Mouse (Mus musculus): Measurements from ENCODE around the gene Clcn6. TPM values are rescaled to one million over a fixed set of nuclear protein-coding genes. Genes with fewer than 3 reads are reported as not detected.

The Clcn6 gene
- polyA plus RNA-seq, 1 experiment from 2014 or later: 6.6 TPM

DNA sequence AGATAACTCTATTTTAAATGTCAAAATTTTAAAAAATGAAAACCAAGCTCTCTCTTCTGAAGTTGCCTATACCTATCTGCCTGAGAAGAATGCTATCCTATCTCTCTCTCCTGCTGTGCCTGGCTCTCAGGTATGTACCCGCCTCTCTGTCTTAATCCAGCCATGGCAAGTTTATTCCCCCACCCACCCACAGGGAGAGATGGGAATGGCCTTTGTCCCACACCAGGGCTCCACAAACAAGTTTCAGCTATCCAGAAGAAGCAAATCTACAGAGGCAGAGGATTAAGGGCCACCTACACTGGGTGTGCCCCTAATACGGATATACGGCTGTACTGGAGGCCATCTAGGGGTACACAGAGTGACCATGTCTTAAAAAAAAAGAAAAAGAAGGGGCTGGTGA is 3.2 kb downstream of the Clcn6 start:
- H3K27ac ChIP-seq: no peak overlapping the region
- H3K4me3 ChIP-seq: no peak overlapping the region
- ATAC-seq (replicated peaks; ENCODE audit: insufficient number of reproducible peaks, insufficient read depth, low FRiP score, low read depth): no peak
- no peaks in the 10 kb centered on the region for H3K27me3 ChIP-seq
- peaks cover 24% of the 10 kb centered on the region for H3K4me1 ChIP-seq (replicated peaks)
- H3K36me3 ChIP-seq: peaks cover 10% of the 10 kb centered on the region; the same call in 1 of the 2 replicates
- no peak overlapping the region for H3K4me2 ChIP-seq
- H3K9ac ChIP-seq: no peak overlapping the region
- 90% methylated on average over 3 of the region's 3 CpGs for WGBS
- no peaks in the 10 kb centered on the region for H3K9me3 ChIP-seq (replicated peaks)

DNA sequence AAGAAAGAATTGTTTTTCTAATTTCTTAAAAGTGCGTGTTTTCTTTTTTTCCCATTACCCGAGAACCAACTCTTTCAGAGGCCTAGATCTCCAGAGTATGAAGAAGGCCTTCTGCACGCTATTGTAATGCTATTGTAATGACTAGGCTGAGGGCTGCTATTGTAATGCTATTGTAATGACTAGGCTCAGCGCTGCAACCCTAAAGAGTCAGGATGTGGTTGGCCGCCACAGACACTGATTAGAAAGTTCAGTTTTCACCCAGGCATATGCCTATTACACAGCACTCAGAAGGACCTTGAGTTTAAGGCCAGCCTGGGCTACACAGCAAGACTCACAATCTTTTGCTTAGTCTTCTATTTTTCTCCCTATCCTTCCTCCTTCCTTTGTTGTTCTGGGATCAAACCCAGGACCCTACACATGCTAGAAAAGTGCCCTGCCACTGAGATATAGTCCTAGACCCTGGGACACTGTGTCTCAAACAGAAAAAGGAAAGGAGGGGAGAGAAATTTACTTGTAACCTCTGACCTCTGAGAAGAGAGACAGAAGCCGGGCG is 4.7 kb downstream of the Clcn6 start:
- H3K9ac ChIP-seq: no peak overlapping the region
- H3K27me3 ChIP-seq: no peaks in the 10 kb centered on the region
- H3K4me2 ChIP-seq: no peak overlapping the region
- H3K27ac ChIP-seq: no peak overlapping the region
- no peak overlapping the region for H3K4me3 ChIP-seq
- no peak for ATAC-seq (replicated peaks; ENCODE audit: insufficient number of reproducible peaks, insufficient read depth, low FRiP score, low read depth)
- 83% methylated on average over 7 of the region's 7 CpGs for WGBS
- peaks cover 10% of the 10 kb centered on the region for H3K4me1 ChIP-seq (replicated peaks)
- peaks cover 16% of the 10 kb centered on the region for H3K36me3 ChIP-seq
- H3K9me3 ChIP-seq (replicated peaks): no peaks in the 10 kb centered on the region

DNA sequence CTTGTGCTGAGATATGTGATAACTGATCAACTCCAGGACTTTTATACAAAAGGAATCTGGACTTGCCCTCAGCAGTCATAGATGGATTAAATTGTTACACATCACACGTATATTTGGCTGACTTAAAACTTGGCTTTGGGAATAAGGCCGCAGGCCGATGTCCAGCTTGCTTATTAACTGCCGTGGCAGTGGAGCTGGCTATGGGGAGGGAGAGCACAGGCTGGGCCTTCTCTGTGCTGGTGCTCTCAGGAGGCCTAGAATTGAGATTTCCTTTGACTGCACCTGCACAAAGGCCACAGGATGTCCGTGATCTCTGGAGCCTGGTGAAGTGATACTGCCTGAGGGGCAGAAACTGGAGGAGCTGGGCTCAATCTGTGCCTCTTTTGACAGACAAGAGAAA is 8.1 kb downstream of the Clcn6 start:
- Histone ChIP-seq H3K4me1 (replicated peaks) (no peaks in the 10 kb centered on the region), H3K4me2 (no peak overlapping the region), H3K9me3 (replicated peaks) (no peaks in the 10 kb centered on the region), H3K27me3 (no peaks in the 10 kb centered on the region), H3K36me3 (peaks cover 40% of the 10 kb centered on the region), H3K4me3 (no peak overlapping the region), H3K9ac (no peak overlapping the region), H3K27ac (no peak overlapping the region)
- no peak for ATAC-seq (replicated peaks; ENCODE audit: insufficient number of reproducible peaks, insufficient read depth, low FRiP score, low read depth)
- 86% methylated on average over 5 of the region's 5 CpGs for WGBS

DNA sequence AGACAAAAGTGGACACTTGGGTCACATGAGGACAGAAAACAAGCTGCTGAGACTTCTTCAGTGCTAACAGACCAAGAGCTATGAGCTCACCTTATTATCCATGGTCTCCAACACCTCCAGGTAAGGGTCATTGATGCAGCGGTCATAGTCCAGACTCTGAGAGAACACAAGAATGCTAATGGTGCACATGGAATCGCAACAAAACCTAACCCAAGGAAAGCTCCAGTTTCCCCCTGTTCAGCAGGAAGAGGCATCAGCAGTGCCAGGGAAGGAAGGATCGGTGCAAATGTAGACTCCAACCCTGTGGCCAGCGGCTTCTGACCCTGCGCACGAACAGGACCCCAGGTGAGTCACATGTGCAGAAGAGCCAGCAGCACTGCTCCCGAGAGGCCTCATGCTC is 9.3 kb downstream of the Clcn6 start:
- Histone ChIP-seq H3K27ac (no peak overlapping the region), H3K36me3 (peaks cover 39% of the 10 kb centered on the region), H3K27me3 (no peaks in the 10 kb centered on the region), H3K4me1 (replicated peaks) (no peaks in the 10 kb centered on the region), H3K4me3 (no peak overlapping the region), H3K4me2 (no peak overlapping the region), H3K9ac (no peak overlapping the region), H3K9me3 (replicated peaks) (no peaks in the 10 kb centered on the region)
- 93% methylated on average over 7 of the region's 7 CpGs for WGBS
- no peak for ATAC-seq (replicated peaks; ENCODE audit: insufficient number of reproducible peaks, insufficient read depth, low FRiP score, low read depth)

DNA sequence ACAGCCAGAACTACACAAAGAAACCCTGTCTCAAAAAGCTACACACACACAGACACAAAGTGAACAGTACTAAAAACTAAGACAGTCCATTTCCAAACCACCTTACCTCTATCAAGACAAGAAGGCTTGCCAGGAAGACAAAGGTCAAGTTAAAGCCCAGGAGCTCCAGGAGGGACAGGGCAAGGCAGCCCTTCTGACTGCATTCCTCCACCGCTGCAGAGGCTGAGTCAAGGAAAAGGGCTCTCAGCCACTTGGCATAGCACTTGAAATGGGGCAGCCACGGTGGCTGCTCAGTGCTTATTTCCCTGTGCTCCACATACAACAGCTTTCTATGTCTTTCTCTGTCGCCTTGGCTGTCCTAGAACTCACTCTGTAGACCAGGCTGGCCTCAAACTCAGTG is 14.6 kb downstream of the Clcn6 start:
- Histone ChIP-seq H3K4me3 (no peak overlapping the region), H3K4me2 (no peak overlapping the region), H3K9ac (no peak overlapping the region), H3K9me3 (replicated peaks) (no peaks in the 10 kb centered on the region), H3K4me1 (replicated peaks) (no peaks in the 10 kb centered on the region), H3K27ac (no peak overlapping the region), H3K27me3 (no peaks in the 10 kb centered on the region), H3K36me3 (peaks cover 78% of the 10 kb centered on the region)
- no peak for ATAC-seq (replicated peaks; ENCODE audit: insufficient number of reproducible peaks, insufficient read depth, low FRiP score, low read depth)
- 83% methylated on average over 3 of the region's 3 CpGs for WGBS

DNA sequence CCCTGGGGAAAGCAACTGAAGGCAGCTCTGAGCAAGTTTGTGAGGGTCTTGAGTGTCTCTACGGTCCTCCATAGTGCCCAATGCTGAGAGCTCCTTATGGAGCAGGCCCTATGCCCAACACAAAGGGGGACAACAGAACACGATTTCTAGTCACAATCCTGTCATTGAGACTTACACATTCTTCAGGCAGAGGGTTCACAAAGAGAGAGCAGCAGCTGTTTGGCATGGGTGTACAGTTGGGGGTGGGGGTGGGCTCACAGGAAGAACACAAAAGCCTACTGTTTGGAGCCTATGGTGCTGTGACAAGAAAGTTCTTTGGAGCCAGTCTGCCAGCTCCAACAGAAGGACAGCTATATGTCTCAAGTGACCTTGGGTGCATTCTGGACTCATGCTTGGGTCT is 20.2 kb downstream of the Clcn6 start:
- no peak for ATAC-seq (replicated peaks; ENCODE audit: insufficient number of reproducible peaks, insufficient read depth, low FRiP score, low read depth)
- H3K4me3 ChIP-seq: no peak overlapping the region
- H3K27me3 ChIP-seq: no peaks in the 10 kb centered on the region
- H3K36me3 ChIP-seq: peaks cover 92% of the 10 kb centered on the region
- no peaks in the 10 kb centered on the region for H3K9me3 ChIP-seq (replicated peaks)
- no peak overlapping the region for H3K4me2 ChIP-seq
- no peak overlapping the region for H3K9ac ChIP-seq
- no peak overlapping the region for H3K27ac ChIP-seq
- H3K4me1 ChIP-seq (replicated peaks): no peaks in the 10 kb centered on the region
- WGBS: 68% methylated on average over 2 of the region's 2 CpGs

DNA sequence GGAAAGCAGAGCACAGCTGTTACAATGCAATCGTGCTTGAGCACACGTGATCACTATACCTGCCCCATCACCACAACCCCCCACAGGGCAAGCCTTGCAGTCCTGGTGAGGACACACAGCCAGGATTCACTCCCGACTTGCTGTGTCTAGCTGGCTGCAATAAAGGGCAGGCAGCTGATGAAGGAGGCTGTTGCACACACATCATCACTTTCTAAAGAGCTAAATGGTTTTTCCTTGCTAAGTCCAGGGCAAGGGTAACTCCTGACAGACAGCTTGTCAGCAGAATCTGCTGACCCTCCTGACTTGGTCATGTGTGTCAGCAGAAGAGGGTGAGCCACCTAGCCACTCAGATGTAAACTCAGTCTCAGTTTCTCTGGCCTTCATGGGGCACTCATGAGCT is 21.6 kb downstream of the Clcn6 start:
- Histone ChIP-seq H3K27me3 (no peaks in the 10 kb centered on the region), H3K4me2 (no peak overlapping the region), H3K9me3 (replicated peaks) (no peaks in the 10 kb centered on the region), H3K4me3 (no peak overlapping the region), H3K9ac (no peak overlapping the region), H3K36me3 (peaks cover 92% of the 10 kb centered on the region), H3K4me1 (replicated peaks) (no peaks in the 10 kb centered on the region), H3K27ac (no peak overlapping the region)
- WGBS: 73% methylated on average over 3 of the region's 3 CpGs
- ATAC-seq (replicated peaks; ENCODE audit: insufficient number of reproducible peaks, insufficient read depth, low FRiP score, low read depth): no peak

DNA sequence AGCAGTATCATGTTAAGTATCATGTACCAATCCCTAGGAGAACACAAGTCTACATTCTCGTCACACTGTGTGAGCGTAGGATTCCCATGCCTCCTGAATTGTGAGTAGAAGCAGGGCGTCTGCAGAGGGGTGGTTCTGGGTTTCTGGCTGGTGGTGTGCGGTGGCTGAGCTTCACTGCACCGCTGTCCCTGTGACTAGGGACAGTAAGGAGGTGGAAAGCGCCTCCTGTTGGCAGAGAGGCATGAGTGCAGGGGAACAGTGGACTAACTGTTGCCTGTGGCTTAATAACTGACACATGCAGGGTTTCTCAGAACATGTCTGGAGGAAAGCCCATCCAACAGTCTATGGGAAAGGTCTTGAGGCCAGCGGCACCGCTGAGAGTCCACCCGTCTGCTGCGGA is 23.2 kb downstream of the Clcn6 start:
- Histone ChIP-seq H3K9ac (no peak overlapping the region), H3K9me3 (replicated peaks) (no peaks in the 10 kb centered on the region), H3K4me1 (replicated peaks) (no peaks in the 10 kb centered on the region), H3K4me2 (no peak overlapping the region), H3K27me3 (no peaks in the 10 kb centered on the region), H3K27ac (no peak overlapping the region), H3K4me3 (no peak overlapping the region), H3K36me3 (peaks cover 92% of the 10 kb centered on the region)
- 77% methylated on average over 10 of the region's 10 CpGs for whole genome bisulfite sequencing
- ATAC-seq (replicated peaks; ENCODE audit: insufficient number of reproducible peaks, insufficient read depth, low FRiP score, low read depth): no peak

DNA sequence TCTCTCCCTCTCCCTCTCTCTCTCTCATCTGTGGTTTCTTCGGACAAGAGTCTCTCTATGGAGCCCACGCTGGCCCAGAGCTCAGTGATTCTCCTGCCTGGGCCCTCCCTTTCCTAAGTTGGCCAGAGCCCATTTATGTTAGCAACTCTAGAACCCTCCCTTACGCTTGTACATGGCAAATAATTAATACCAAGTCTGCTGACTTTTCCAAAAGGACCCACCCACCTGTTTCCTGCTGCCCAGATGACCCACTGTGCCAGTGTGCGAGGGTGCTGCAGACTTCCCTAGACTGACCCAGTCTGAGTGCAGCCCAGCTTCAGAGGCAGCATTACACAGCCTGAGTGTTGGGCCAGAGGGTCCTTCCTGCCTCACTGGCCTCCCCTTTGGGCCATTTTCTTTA is 26.4 kb downstream of the Clcn6 start:
- H3K4me1 ChIP-seq (replicated peaks): no peaks in the 10 kb centered on the region
- ATAC-seq (replicated peaks; ENCODE audit: insufficient number of reproducible peaks, insufficient read depth, low FRiP score, low read depth): no peak
- no peak overlapping the region for H3K4me2 ChIP-seq
- no peak overlapping the region for H3K4me3 ChIP-seq
- WGBS: 88% methylated on average over 4 of the region's 4 CpGs
- H3K9ac ChIP-seq: no peak overlapping the region
- H3K27me3 ChIP-seq: no peaks in the 10 kb centered on the region
- peaks cover 98% of the 10 kb centered on the region for H3K36me3 ChIP-seq
- H3K9me3 ChIP-seq (replicated peaks): no peaks in the 10 kb centered on the region
- no peak overlapping the region for H3K27ac ChIP-seq

DNA sequence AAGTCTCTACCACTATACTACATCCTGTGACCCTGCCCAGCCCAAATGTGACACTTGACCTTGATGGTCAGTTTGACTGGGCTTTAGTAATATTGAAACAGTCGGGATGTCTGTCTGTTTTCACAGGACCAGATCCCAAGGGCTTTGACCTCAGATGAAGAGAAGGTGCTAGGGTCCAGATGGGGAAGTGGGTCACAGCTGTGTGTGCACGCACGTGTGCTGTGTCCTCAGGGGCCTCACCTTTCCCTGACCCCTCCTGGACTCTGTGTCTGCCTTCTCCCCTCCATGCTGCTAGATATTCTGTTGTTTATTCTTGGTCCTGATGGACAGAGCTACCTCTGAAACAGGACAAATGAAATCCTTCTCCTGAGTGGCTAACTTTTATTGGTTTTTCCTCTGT is 27.3 kb downstream of the Clcn6 start:
- Histone ChIP-seq H3K4me3 (no peak overlapping the region), H3K4me2 (no peak overlapping the region), H3K27ac (no peak overlapping the region), H3K4me1 (replicated peaks) (no peaks in the 10 kb centered on the region), H3K36me3 (peaks cover 98% of the 10 kb centered on the region), H3K9ac (no peak overlapping the region), H3K9me3 (replicated peaks) (no peaks in the 10 kb centered on the region), H3K27me3 (no peaks in the 10 kb centered on the region)
- WGBS: 83% methylated on average over 3 of the region's 3 CpGs
- no peak for ATAC-seq (replicated peaks; ENCODE audit: insufficient number of reproducible peaks, insufficient read depth, low FRiP score, low read depth)

DNA sequence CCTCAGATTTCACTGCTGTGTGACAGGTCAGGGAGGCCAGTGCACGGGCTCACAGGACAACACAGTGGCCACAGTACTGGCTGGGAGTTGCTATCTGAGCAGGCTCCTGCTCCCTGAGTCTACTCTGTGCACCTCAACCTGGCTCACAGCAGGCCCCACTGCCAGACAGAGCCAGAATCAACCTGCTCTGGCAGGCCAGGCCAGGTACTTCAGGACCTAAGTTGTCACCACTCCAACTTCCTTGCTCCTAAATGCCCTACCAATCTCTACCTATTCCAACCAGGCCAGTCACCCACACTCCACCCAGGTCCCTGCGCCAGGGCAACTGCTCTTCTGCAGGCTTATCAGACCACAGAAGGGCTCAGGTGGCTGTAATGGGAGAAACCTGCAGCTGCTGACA is 29.0 kb downstream of the Clcn6 start:
- no peak overlapping the region for H3K9ac ChIP-seq
- 68% methylated on average over 2 of the region's 2 CpGs for WGBS
- no peak overlapping the region for H3K27ac ChIP-seq
- H3K4me3 ChIP-seq: no peak overlapping the region
- no peaks in the 10 kb centered on the region for H3K9me3 ChIP-seq (replicated peaks)
- H3K4me2 ChIP-seq: no peak overlapping the region
- H3K36me3 ChIP-seq: peaks cover 93% of the 10 kb centered on the region
- H3K27me3 ChIP-seq: no peaks in the 10 kb centered on the region
- no peak for ATAC-seq (replicated peaks; ENCODE audit: insufficient number of reproducible peaks, insufficient read depth, low FRiP score, low read depth)
- H3K4me1 ChIP-seq (replicated peaks): no peaks in the 10 kb centered on the region

DNA sequence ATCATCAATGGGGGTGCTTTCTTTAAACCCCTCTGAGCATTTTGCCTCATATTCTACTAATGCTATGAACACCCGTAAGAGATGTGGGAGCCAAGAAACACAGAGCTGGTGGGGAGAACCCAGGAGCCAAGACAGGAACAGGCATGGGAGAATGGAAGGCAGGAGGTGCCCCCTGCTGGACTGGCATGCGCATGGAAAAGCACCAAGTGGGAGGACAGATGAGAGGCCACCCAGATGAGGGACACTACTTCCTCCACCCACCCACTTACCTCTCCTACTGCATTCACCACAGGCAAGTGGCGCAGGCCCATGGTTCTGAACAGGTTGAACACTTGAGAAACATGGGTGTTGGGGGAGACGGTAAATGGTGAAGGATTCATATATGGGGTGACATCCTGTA is 30.2 kb downstream of the Clcn6 start:
- Histone ChIP-seq H3K36me3 (peaks cover 81% of the 10 kb centered on the region), H3K4me1 (replicated peaks) (0 out of 2 replicates have a peak, but pooled peaks cover 3% of the 10 kb centered on the region), H3K4me2 (no peak overlapping the region), H3K27ac (no peak overlapping the region), H3K27me3 (no peaks in the 10 kb centered on the region), H3K4me3 (no peak overlapping the region), H3K9ac (no peak overlapping the region), H3K9me3 (replicated peaks) (no peaks in the 10 kb centered on the region)
- ATAC-seq (replicated peaks; ENCODE audit: insufficient number of reproducible peaks, insufficient read depth, low FRiP score, low read depth): no peak
- WGBS: 65% methylated on average over 4 of the region's 4 CpGs
